Mouse (Mus musculus) lung, adult 2 months (tissue): ENCODE measurements at regions not wholly inside any gene's neighbourhood (a gene's known extent, or its start where the extent isn't known, plus 50 kb on each side); places are given as distances from the start of the nearest gene placed in this dataset.

ENCODE experiments used
- CTCF ChIP-seq: fragments of 200-500 bp; IDR thresholded peaks from 2 replicates; pipeline ENCODE4 v1.5.1; 2011; ENCODE audit warnings: mild to moderate bottlenecking, low read length, control low read depth; ENCODE audit not compliant: insufficient read depth
- POLR2A ChIP-seq: fragments of 200-500 bp; IDR thresholded peaks from 2 replicates; pipeline ENCODE4 v1.6.1; 2011; ENCODE audit warnings: low read depth, mild to moderate bottlenecking, control low read depth, low read length, borderline replicate concordance; ENCODE audit errors: extremely low read depth

GRCm38 (mm10) chr8:115444519-115444918 is 263.1 kb downstream of the Maf start:
- TF ChIP-seq POLR2A, result no peak
- TF ChIP-seq CTCF, result no peak
